Comparison of ENCODE assay signal across 27 mouse cellular contexts in the genomic region with DNA sequence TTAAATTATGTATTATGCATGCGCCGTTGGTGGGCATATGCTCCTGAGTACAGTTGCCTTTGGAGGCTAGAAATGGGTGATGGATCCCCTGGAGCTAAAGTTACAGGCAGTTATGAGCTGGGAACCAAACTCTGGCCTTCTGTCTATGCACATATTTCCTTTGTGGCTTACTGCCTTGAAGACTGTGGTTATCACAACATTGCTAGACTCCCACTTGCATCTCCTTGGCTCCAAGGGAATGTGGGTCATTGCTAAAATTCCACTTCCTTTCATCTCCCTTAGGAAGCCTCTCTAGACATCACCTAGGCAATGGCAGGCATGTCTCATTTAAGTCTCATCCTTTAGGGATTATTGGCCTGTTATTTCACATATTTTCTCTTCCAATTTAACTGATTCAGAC.
"Had no signal": no experiment of that assay in that cellular context is flagged by ENCODE, and none has a peak within 500 bp of the region (broad histone marks: within the 10 kb centered on the region; RNA-seq: fewer than 3 reads in every experiment).

No protein-coding gene starts in this region.

- ATAC-seq: hindbrain, postnatal 0 days; intestine, embryonic 16.5 days; liver, embryonic 12.5 days had no signal

- DNase-seq: gastrocnemius, postnatal 14 days; gastrocnemius, postnatal 36 days; heart, adult 11 months; heart, adult 2 months; heart, postnatal 14 days; heart, postnatal 36 days; kidney, adult 11 months; kidney, adult 2 months; kidney, adult 9 months; kidney, postnatal 14 days; kidney, postnatal 36 days; layer of hippocampus, adult 9-11 months; layer of hippocampus, postnatal 36 days; left cerebral cortex, postnatal 4 days had no signal

- H3K27me3 ChIP-seq: heart, embryonic 13.5 days; heart, embryonic 15.5 days; hindbrain, embryonic 13.5 days; hindbrain, embryonic 15.5 days; kidney, embryonic 15.5 days; limb, embryonic 13.5 days; limb, embryonic 15.5 days; liver, embryonic 12.5 days had no signal

- H3K9ac ChIP-seq: heart, embryonic 13.5 days; heart, embryonic 15.5 days; hindbrain, embryonic 13.5 days; hindbrain, embryonic 15.5 days; kidney, embryonic 15.5 days; limb, embryonic 13.5 days; limb, embryonic 15.5 days; liver, embryonic 12.5 days; liver, embryonic 14.5 days had no signal

- H3K4me2 ChIP-seq: heart, embryonic 11.5 days; heart, embryonic 13.5 days; heart, embryonic 15.5 days; hindbrain, embryonic 13.5 days; hindbrain, embryonic 15.5 days; kidney, embryonic 15.5 days; limb, embryonic 13.5 days; limb, embryonic 15.5 days; liver, embryonic 12.5 days had no signal

- H3K27ac ChIP-seq: heart, adult 2 months; heart, embryonic 13.5 days; heart, embryonic 15.5 days; hindbrain, embryonic 13.5 days; hindbrain, embryonic 15.5 days; hindbrain, postnatal 0 days; kidney, embryonic 15.5 days; kidney, postnatal 0 days; limb, embryonic 13.5 days; limb, embryonic 15.5 days; liver, embryonic 12.5 days; liver, embryonic 14.5 days had no signal

- H3K36me3 ChIP-seq: heart, embryonic 13.5 days; heart, embryonic 15.5 days; hindbrain, embryonic 13.5 days; hindbrain, embryonic 15.5 days; kidney, embryonic 15.5 days; limb, embryonic 13.5 days; limb, embryonic 15.5 days; liver, embryonic 12.5 days had no signal

- H3K9me3 ChIP-seq: heart, embryonic 13.5 days; heart, embryonic 15.5 days; hindbrain, embryonic 13.5 days; hindbrain, embryonic 15.5 days; kidney, embryonic 15.5 days; limb, embryonic 13.5 days; limb, embryonic 15.5 days; liver, embryonic 12.5 days had no signal

- H3K4me3 ChIP-seq: heart, adult 2 months; heart, embryonic 13.5 days; heart, embryonic 15.5 days; hindbrain, embryonic 13.5 days; hindbrain, embryonic 15.5 days; kidney, embryonic 15.5 days; limb, embryonic 13.5 days; limb, embryonic 15.5 days; liver, embryonic 12.5 days had no signal

- H3K4me1 ChIP-seq: heart, embryonic 13.5 days; heart, embryonic 15.5 days; hindbrain, embryonic 13.5 days; hindbrain, embryonic 15.5 days; kidney, embryonic 15.5 days; limb, embryonic 15.5 days; liver, embryonic 12.5 days had no signal
